In genomic region chr4:46506801-46507610, GRCm38 (mm10) we compare ENCODE assay signal across 8 mouse cellular contexts. TPM values are rescaled to one million over a fixed set of nuclear protein-coding genes. Genes with fewer than 3 reads are reported as not detected.
DNase-seq lines count a peak whose midpoint lies in the region; ATAC-seq and TF ChIP-seq lines count a peak whose summit lies in the region.

No protein-coding gene starts in this region.

- H3K27me3 ChIP-seq in CH12.LX (replicated peaks): no peaks in the 10 kb centered on the region
- H3K27me3 ChIP-seq in heart, embryonic 14.5 days (ENCODE audit: control insufficient read depth, insufficient read depth, low read length): peaks cover 13% of the 10 kb centered on the region
- H3K27me3 ChIP-seq in liver, embryonic 12.5 days (replicated peaks): peaks cover 12% of the 10 kb centered on the region
- no peaks in the 10 kb centered on the region for H3K27me3 ChIP-seq in stomach, embryonic 14.5 days (ENCODE audit: control insufficient read depth, insufficient read depth, low read length)

- H3K4me3 ChIP-seq in CH12.LX (replicated peaks in 1 of 3; ENCODE audit: low read depth in 2 of 3, low read length in 2 of 3, poor library complexity in 1 of 3): peak overlapping the region in 2 of 3 experiments; percentile 32 to 63
- H3K4me3 ChIP-seq in heart, embryonic 14.5 days (ENCODE audit: control insufficient read depth in 1 of 2, insufficient read depth in 1 of 2, low read depth in 1 of 2, low read length in 2 of 2): peak overlapping the region; percentile 68 to 80
- peak overlapping the region; percentile 73 for H3K4me3 ChIP-seq in liver, embryonic 12.5 days
- peak overlapping the region; percentile 56 for H3K4me3 ChIP-seq in stomach, embryonic 14.5 days (ENCODE audit: low read depth, low read length)

- in situ Hi-C loops in CH12.LX (cut with MboI; ENCODE audit: low pct_ligation_motif_present, low pct_unique_long_range_greater_than_20kb, low sequenced_read_pairs): no loop called here

- H3K79me2 ChIP-seq in CH12.LX (replicated peaks; ENCODE audit: control insufficient read depth, extremely low read depth, insufficient read depth, poor library complexity, severe bottlenecking): no peaks in the 10 kb centered on the region

- H3K9ac ChIP-seq in CH12.LX (ENCODE audit: insufficient read depth, low read depth): no peak overlapping the region
- H3K9ac ChIP-seq in heart, embryonic 14.5 days (ENCODE audit: low read length): peak overlapping the region; percentile 72
- H3K9ac ChIP-seq in liver, embryonic 12.5 days: peak overlapping the region; percentile 79
- H3K9ac ChIP-seq in stomach, embryonic 14.5 days (replicated peaks; ENCODE audit: low read depth, low read length): peak overlapping the region; percentile 45

- H3K27ac ChIP-seq in CH12.LX (ENCODE audit: insufficient read depth, low read depth): peak overlapping the region; percentile 19; the same call in 1 of the 2 replicates
- 0 out of 4 replicates have a peak overlapping the region, but pooled peaks of 1 of the 2 experiments have one; percentile 28 for H3K27ac ChIP-seq in heart, embryonic 14.5 days (replicated peaks in 1 of 2; ENCODE audit: control insufficient read depth in 1 of 2, insufficient read depth in 1 of 2, low read depth in 2 of 2, low read length in 2 of 2)
- H3K27ac ChIP-seq in liver, embryonic 12.5 days: peak overlapping the region; percentile 79
- no peak overlapping the region for H3K27ac ChIP-seq in stomach, embryonic 14.5 days (ENCODE audit: low read length)

- DNase-seq in CH12.LX (ENCODE audit: extremely low read depth): peak; percentile 70
- peak; percentile 88 for DNase-seq in c-Kit-positive CD71-negative TER-119-negative erythroid progenitor cells, embryonic 14.5 days (ENCODE audit: low read depth)
- DNase-seq in fibroblast of lung, adult 2 months (ENCODE audit: low read depth): peak; percentile 69
- DNase-seq in kidney, postnatal 10 days: peak; percentile 98
- DNase-seq in natural killer cell, adult 2 months (ENCODE audit: low spot score in 2 of 2): peak; percentile 94

- under 1% methylated on average over 63 of the region's 94 CpGs for WGBS in heart, embryonic 14.5 days
- 1% methylated on average over 92 of the region's 94 CpGs for WGBS in liver, embryonic 12.5 days (ENCODE audit: insufficient replicate concordance)
- under 1% methylated on average over 88 of the region's 94 CpGs for WGBS in stomach, embryonic 14.5 days

- peak; percentile 41; the same call in 1 of the 2 replicates for TF ChIP-seq POLR2A in CH12.LX (IDR thresholded peaks at IDR 0.05; ENCODE audit: low read depth, low read length)

- TF ChIP-seq RAD21 in CH12.LX (IDR thresholded peaks at IDR 0.05; ENCODE audit: low read depth, low read length): no peak

- H3K9me3 ChIP-seq in CH12.LX (replicated peaks; ENCODE audit: low read length): peaks cover 3% of the 10 kb centered on the region
- H3K9me3 ChIP-seq in heart, embryonic 14.5 days (ENCODE audit: control insufficient read depth, low read length): no peaks in the 10 kb centered on the region
- H3K9me3 ChIP-seq in liver, embryonic 12.5 days (replicated peaks): no peaks in the 10 kb centered on the region
- H3K9me3 ChIP-seq in stomach, embryonic 14.5 days (ENCODE audit: control insufficient read depth, low read depth, low read length): no peaks in the 10 kb centered on the region

- ATAC-seq in heart, embryonic 14.5 days (ENCODE audit: insufficient number of reproducible peaks, insufficient read depth, low FRiP score, low read depth): peak; percentile 97
- ATAC-seq in liver, embryonic 12.5 days: peak; percentile 93
- peak; percentile 96 for ATAC-seq in stomach, embryonic 14.5 days (ENCODE audit: insufficient number of reproducible peaks, insufficient read depth, low FRiP score, low read depth)

- H3K36me3 ChIP-seq in CH12.LX (replicated peaks in 1 of 2; ENCODE audit: control insufficient read depth in 1 of 2, insufficient read depth in 1 of 2, low read length in 1 of 2): peaks cover 53 to 67% of the 10 kb centered on the region in 2 experiments
- peaks cover 29% of the 10 kb centered on the region for H3K36me3 ChIP-seq in heart, embryonic 14.5 days (ENCODE audit: control insufficient read depth, insufficient read depth, low read length)
- H3K36me3 ChIP-seq in liver, embryonic 12.5 days: peaks cover 35% of the 10 kb centered on the region
- H3K36me3 ChIP-seq in stomach, embryonic 14.5 days (ENCODE audit: control insufficient read depth, insufficient read depth, low read length): peaks cover 13% of the 10 kb centered on the region; the same call in 1 of the 2 replicates

- dilution Hi-C loops in CH12.LX (cut with MboI; ENCODE audit: extremely low pct_ligation_motif_present, extremely low pct_unique_long_range_greater_than_20kb, low sequenced_read_pairs): no loop called here

- TF ChIP-seq EP300 in CH12.LX (IDR thresholded peaks at IDR 0.05; ENCODE audit: low read length): no peak

- H3K4me2 ChIP-seq in CH12.LX (ENCODE audit: insufficient read depth, low read depth, poor library complexity, severe bottlenecking): peak overlapping the region; percentile 10; the same call in 1 of the 2 replicates
- H3K4me2 ChIP-seq in heart, embryonic 14.5 days (ENCODE audit: low read length): peak overlapping the region; percentile 99
- peak overlapping the region; percentile 100 for H3K4me2 ChIP-seq in liver, embryonic 12.5 days
- H3K4me2 ChIP-seq in stomach, embryonic 14.5 days (replicated peaks; ENCODE audit: low read depth, low read length): peak overlapping the region; percentile 63

- TF ChIP-seq CTCF in CH12.LX (conservative IDR thresholded peaks at IDR 0.05 in 1 of 2, IDR thresholded peaks at IDR 0.05 in 1 of 2; ENCODE audit: low read depth in 2 of 2, low read length in 2 of 2): no peak

- peaks cover 6% of the 10 kb centered on the region in 2 experiments; a peak in 2 of 4 replicates for H3K4me1 ChIP-seq in CH12.LX (ENCODE audit: control insufficient read depth in 1 of 2, insufficient read depth in 2 of 2)
- peaks cover 2 to 6% of the 10 kb centered on the region in 2 experiments; a peak in 3 of 4 replicates for H3K4me1 ChIP-seq in heart, embryonic 14.5 days (ENCODE audit: control insufficient read depth in 2 of 2, insufficient read depth in 2 of 2, low read length in 2 of 2)
- peaks cover 53% of the 10 kb centered on the region for H3K4me1 ChIP-seq in liver, embryonic 12.5 days
- H3K4me1 ChIP-seq in stomach, embryonic 14.5 days (ENCODE audit: control insufficient read depth, insufficient read depth, low read length): 0 out of 2 replicates have a peak, but pooled peaks cover 3% of the 10 kb centered on the region

TF ChIP-seq in CH12.LX, 34 proteins besides CTCF, POLR2A, EP300 and RAD21 (continues in another document):
- TF ChIP-seq MAFK (IDR thresholded peaks at IDR 0.05; ENCODE audit: insufficient replicate concordance, low read length) (no peak), ELF1 (IDR thresholded peaks at IDR 0.05; ENCODE audit: low read depth, low read length) (no peak), ZMIZ1 (IDR thresholded peaks at IDR 0.05; ENCODE audit: low read depth, low read length) (no peak), RCOR1 (conservative IDR thresholded peaks at IDR 0.05; ENCODE audit: low read depth, low read length) (no peak), IRF4 (IDR thresholded peaks at IDR 0.05; ENCODE audit: low read depth, low read length) (no peak), HCFC1 (IDR thresholded peaks at IDR 0.05; ENCODE audit: low read depth, low read length) (no peak), MYC (IDR thresholded peaks at IDR 0.05; ENCODE audit: low read depth, low read length) (no peak), ZC3H11A (IDR thresholded peaks at IDR 0.05; ENCODE audit: low read depth, low read length) (no peak), POLR2AphosphoS2 (IDR thresholded peaks at IDR 0.05; ENCODE audit: low read depth, low read length) (no peak), MXI1 (IDR thresholded peaks at IDR 0.05; ENCODE audit: low read depth, low read length) (peak; percentile 49; the same call in 1 of the 2 replicates), KAT2A (IDR thresholded peaks at IDR 0.05; ENCODE audit: insufficient replicate concordance, low read length) (no peak), USF2 (conservative IDR thresholded peaks at IDR 0.05; ENCODE audit: low read depth, low read length) (no peak), E2F4 (IDR thresholded peaks at IDR 0.05; ENCODE audit: insufficient replicate concordance, low read depth, low read length) (no peak), NRF1 (IDR thresholded peaks at IDR 0.05; ENCODE audit: low read depth, low read length) (peak; percentile 83), ETS1 (conservative IDR thresholded peaks at IDR 0.05; ENCODE audit: low read depth, low read length) (no peak), USF1 (IDR thresholded peaks at IDR 0.05; ENCODE audit: low read depth, low read length) (peak; percentile 21; the same call in 1 of the 2 replicates), SIN3A (IDR thresholded peaks at IDR 0.05; ENCODE audit: low read length) (0 out of 2 replicates have a peak, but pooled peaks have one; percentile 26), TCF12 (IDR thresholded peaks at IDR 0.05; ENCODE audit: low read depth, low read length) (0 out of 2 replicates have a peak, but pooled peaks have one; percentile 42)

RNA-seq across cellular contexts. Expression of gene Nans, which starts 18.0 kb away (rescaled TPM):
- total RNA-seq in CH12.LX (2012; rRNA removed) (103 and 119 TPM in 2 replicates), CH12.LX (2014; rRNA removed) (140 and 150 TPM in 2 replicates)
- polyA plus RNA-seq in CH12.LX (2012; ENCODE audit: insufficient read length, low read depth): 127 and 173 TPM in 2 replicates
- polyA plus RNA-seq in heart, embryonic 14.5 days (2014; fragmentation: Nextera tagmentation; extraction: Ambion mirVana): 48.6 and 50.1 TPM in 2 replicates
- 75.7 and 78.4 TPM in 2 replicates for polyA plus RNA-seq in liver, embryonic 12.5 days (2016; fragmentation: Nextera tagmentation; extraction: Ambion mirVana)
- polyA plus RNA-seq in stomach, embryonic 14.5 days (2014; fragmentation: Nextera tagmentation; extraction: Ambion mirVana): 75.9 and 77.2 TPM in 2 replicates

RNA-seq across cellular contexts. Expression of gene Trim14, which starts 28.9 kb away (rescaled TPM):
- total RNA-seq in CH12.LX (2012; rRNA removed) (24.4 and 26.5 TPM in 2 replicates), CH12.LX (2014; rRNA removed) (11.6 and 13.8 TPM in 2 replicates)
- 26.0 and 35.4 TPM in 2 replicates for polyA plus RNA-seq in CH12.LX (2012; ENCODE audit: insufficient read length, low read depth)
- 2.1 and 2.3 TPM in 2 replicates for polyA plus RNA-seq in heart, embryonic 14.5 days (2014; fragmentation: Nextera tagmentation; extraction: Ambion mirVana)
- 8.5 and 8.9 TPM in 2 replicates for polyA plus RNA-seq in liver, embryonic 12.5 days (2016; fragmentation: Nextera tagmentation; extraction: Ambion mirVana)
- 4.9 and 6.0 TPM in 2 replicates for polyA plus RNA-seq in stomach, embryonic 14.5 days (2014; fragmentation: Nextera tagmentation; extraction: Ambion mirVana)

RNA-seq across cellular contexts. Expression of gene Anp32b, which starts 56.3 kb away (rescaled TPM):
- 37.5 and 45.2 TPM in 2 replicates for total RNA-seq in CH12.LX (2012; rRNA removed)
- total RNA-seq in CH12.LX (2014; rRNA removed): 22.9 and 29.4 TPM in 2 replicates
- 864 and 1,039 TPM in 2 replicates for polyA plus RNA-seq in CH12.LX (2012; ENCODE audit: insufficient read length, low read depth)
- polyA plus RNA-seq in heart, embryonic 14.5 days (2014; fragmentation: Nextera tagmentation; extraction: Ambion mirVana): 136 and 139 TPM in 2 replicates
- 669 and 722 TPM in 2 replicates for polyA plus RNA-seq in liver, embryonic 12.5 days (2016; fragmentation: Nextera tagmentation; extraction: Ambion mirVana)
- 242 and 249 TPM in 2 replicates for polyA plus RNA-seq in stomach, embryonic 14.5 days (2014; fragmentation: Nextera tagmentation; extraction: Ambion mirVana)

Comparison
In these comparisons a context has a peak if more than half of its experiments do, and no peak if none do; other contexts are left out.
1. H3K4me2 ChIP-seq: peak in every context shown above with its lines; median percentile 100 in liver, embryonic 12.5 days; 99 in heart, embryonic 14.5 days; 63 in stomach, embryonic 14.5 days; 10 in CH12.LX.